Mouse (Mus musculus) embryonic facial prominence, embryonic 12.5 days (tissue): ENCODE measurements around the gene Scarb1. TPM values are rescaled to one million over a fixed set of nuclear protein-coding genes. Genes with fewer than 3 reads are reported as not detected.

Experiments
- ATAC-seq: fragments of 200-750 bp; cut with Nextera tagmentation; 2 replicates; pipeline ENCODE4 v1.8.0; 2017; ENCODE audit not compliant: insufficient number of reproducible peaks, insufficient read depth, low FRiP score, low TSS enrichment
- H3K27ac ChIP-seq: fragments of 300-500 bp; sonication (generic); 2 replicates; pipeline ENCODE4 v1.5.1; 2016; ENCODE audit warnings: mild to moderate bottlenecking
- H3K27me3 ChIP-seq: fragments of 300-500 bp; sonication (generic); 2 replicates; pipeline ENCODE4 v1.6.1; 2016; ENCODE audit warnings: mild to moderate bottlenecking, moderate library complexity
- H3K36me3 ChIP-seq: fragments of 300-500 bp; sonication (generic); 2 replicates; pipeline ENCODE4 v1.6.1; 2016; ENCODE audit warnings: mild to moderate bottlenecking
- H3K4me1 ChIP-seq: fragments of 300-500 bp; sonication (generic); 2 replicates; pipeline ENCODE4 v1.6.1; 2016
- H3K4me2 ChIP-seq: fragments of 300-500 bp; sonication (generic); replicated peaks from 2 replicates; pipeline ENCODE4 v1.6.1; 2016; ENCODE audit warnings: mild to moderate bottlenecking, moderate library complexity
- H3K4me3 ChIP-seq: fragments of 300-500 bp; sonication (generic); 2 replicates; pipeline ENCODE4 v1.5.1; 2016; ENCODE audit warnings: mild to moderate bottlenecking
- H3K9ac ChIP-seq: fragments of 300-500 bp; sonication (generic); 2 replicates; pipeline ENCODE4 v1.6.1; 2016; ENCODE audit warnings: mild to moderate bottlenecking, moderate library complexity
- H3K9me3 ChIP-seq: fragments of 300-500 bp; sonication (generic); 2 replicates; pipeline ENCODE4 v1.6.1; 2016; ENCODE audit warnings: mild to moderate bottlenecking, moderate library complexity
- WGBS: fragments of 180-500 bp; shearing (Covaris S2); methylation state at CpG from one replicate; pipeline ENCODE4 v1.1.7; 2016; 5-methylcytosine and 5-hydroxymethylcytosine counted together
- polyA plus RNA-seq: library from polyadenylated mRNA; unstranded; fragments of >200 nt; fragmentation: Nextera tagmentation; extraction: Ambion mirVana; gene quantifications from 2 replicates; pipeline ENCODE4 v1.2.1, GENCODE M21; 2016

Gene Scarb1
- polyA plus RNA-seq, 1 experiment from 2014 or later: 38.8 TPM

DNA sequence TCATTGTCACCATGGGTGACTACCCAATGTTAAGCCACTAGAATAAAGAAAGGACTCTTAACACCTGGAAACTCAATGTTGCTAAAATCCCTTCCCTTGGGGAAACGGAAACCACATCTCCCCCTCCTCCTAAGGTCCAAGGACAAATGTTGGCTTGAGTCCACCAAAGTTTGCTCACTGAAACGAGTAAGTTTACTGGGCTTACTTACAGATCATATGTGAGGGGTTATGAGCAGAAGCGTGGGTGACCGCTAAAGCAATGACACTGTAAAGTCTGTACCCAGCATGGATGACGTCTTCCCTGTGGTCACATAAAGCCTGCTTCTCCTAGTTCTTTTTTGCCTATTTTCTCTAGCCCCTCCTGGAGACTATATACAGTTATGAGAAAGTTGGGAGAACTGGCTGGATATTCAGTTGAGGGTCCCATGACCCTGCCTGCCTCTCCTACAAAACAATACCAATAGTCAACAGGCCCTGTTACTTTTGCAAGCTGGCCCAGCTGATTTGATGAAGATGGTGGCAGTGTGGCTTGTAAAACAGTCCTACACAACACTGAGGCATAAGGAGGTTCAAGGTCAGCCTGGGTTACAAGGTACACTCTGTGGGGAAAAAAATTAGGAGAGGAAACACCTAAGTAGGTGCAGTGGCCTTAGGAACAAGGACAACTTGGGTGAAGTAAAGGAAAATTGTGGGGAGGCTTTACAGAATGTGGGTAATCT lies 41.2 kb upstream of the Scarb1 start:
- ATAC-seq: no peak
- Histone ChIP-seq H3K27me3 (no peaks in the 10 kb centered on the region), H3K4me2 (no peak overlapping the region), H3K4me3 (no peak overlapping the region), H3K4me1 (0 out of 2 replicates have a peak, but pooled peaks cover 7% of the 10 kb centered on the region), H3K36me3 (peaks cover 18% of the 10 kb centered on the region), H3K9ac (no peak overlapping the region), H3K27ac (no peak overlapping the region), H3K9me3 (no peaks in the 10 kb centered on the region)
- 82% methylated on average over 5 of the region's 5 CpGs for WGBS

DNA sequence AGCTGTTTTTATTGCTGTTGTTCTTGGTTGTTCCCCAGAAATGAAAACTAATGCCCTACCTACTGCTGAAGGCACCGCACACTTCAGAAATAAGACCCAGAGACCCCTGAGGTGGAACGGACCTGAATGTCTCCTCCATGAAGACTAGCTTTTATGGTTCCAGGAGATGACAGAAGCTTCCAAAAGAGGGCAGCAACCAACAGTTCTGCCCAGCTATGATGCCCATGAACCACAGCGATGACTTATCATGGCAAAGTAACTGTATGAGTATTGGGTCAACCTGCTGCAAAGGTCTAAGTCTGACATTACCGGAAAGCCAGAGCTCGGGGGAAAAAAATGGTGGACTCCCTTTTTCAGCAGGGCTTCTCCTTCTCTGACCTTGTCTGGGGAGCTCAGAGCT lies 38.0 kb upstream of the Scarb1 start:
- no peaks in the 10 kb centered on the region for H3K9me3 ChIP-seq
- no peak for ATAC-seq
- H3K27me3 ChIP-seq: no peaks in the 10 kb centered on the region
- H3K36me3 ChIP-seq: no peaks in the 10 kb centered on the region
- no peak overlapping the region for H3K27ac ChIP-seq
- H3K4me1 ChIP-seq: no peaks in the 10 kb centered on the region
- no peak overlapping the region for H3K4me3 ChIP-seq
- H3K9ac ChIP-seq: no peak overlapping the region
- WGBS: 88% methylated on average over 5 of the region's 5 CpGs
- no peak overlapping the region for H3K4me2 ChIP-seq

DNA sequence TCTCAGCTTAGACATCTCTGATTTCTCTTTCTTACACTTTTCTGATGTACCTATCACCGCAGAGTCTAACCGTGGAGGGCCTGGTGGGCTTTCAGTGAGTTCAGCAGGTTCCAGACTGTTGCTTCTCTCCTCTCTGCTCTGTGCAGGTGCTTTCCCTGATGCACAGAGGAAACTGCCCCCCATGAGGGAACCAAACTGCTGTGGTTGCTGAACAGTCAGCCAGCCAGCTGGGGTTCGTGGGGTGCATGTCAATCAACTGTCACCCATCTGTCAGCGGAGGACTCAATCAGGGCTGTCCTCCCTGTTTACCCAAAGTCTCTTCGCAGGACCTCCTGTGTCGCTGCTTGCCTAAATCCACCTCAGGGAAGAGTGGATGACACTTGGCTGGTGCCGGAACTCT lies 36.3 kb upstream of the Scarb1 start:
- no peaks in the 10 kb centered on the region for H3K36me3 ChIP-seq
- H3K9ac ChIP-seq: no peak overlapping the region
- no peak overlapping the region for H3K27ac ChIP-seq
- H3K27me3 ChIP-seq: no peaks in the 10 kb centered on the region
- H3K4me3 ChIP-seq: no peak overlapping the region
- H3K4me1 ChIP-seq: no peaks in the 10 kb centered on the region
- no peaks in the 10 kb centered on the region for H3K9me3 ChIP-seq
- 62% methylated on average over 7 of the region's 7 CpGs for WGBS
- no peak for ATAC-seq
- no peak overlapping the region for H3K4me2 ChIP-seq

DNA sequence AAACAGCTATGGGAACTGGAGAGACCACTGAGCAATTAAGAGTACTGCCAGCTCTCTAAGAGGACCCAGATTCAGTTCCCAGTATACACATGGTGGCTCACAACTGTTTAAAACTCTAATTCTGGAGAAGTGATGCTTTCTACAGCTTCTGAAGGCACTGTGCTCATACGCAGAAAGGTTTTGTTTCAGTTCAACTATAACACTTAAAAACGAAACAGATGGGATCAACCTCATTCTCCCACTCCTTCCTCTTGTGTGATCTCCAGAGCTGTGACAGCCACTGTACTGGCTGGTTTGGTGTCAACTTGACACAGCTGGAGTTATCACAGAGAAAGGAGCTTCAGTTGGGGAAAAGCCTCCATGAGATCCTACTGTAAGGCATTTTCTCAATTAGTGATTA lies 35.0 kb upstream of the Scarb1 start:
- ATAC-seq: no peak
- Histone ChIP-seq H3K9ac (no peak overlapping the region), H3K4me1 (no peaks in the 10 kb centered on the region), H3K4me2 (no peak overlapping the region), H3K27ac (no peak overlapping the region), H3K27me3 (no peaks in the 10 kb centered on the region), H3K4me3 (no peak overlapping the region), H3K9me3 (no peaks in the 10 kb centered on the region), H3K36me3 (no peaks in the 10 kb centered on the region)
- WGBS: 84% methylated on average over 2 of the region's 2 CpGs

DNA sequence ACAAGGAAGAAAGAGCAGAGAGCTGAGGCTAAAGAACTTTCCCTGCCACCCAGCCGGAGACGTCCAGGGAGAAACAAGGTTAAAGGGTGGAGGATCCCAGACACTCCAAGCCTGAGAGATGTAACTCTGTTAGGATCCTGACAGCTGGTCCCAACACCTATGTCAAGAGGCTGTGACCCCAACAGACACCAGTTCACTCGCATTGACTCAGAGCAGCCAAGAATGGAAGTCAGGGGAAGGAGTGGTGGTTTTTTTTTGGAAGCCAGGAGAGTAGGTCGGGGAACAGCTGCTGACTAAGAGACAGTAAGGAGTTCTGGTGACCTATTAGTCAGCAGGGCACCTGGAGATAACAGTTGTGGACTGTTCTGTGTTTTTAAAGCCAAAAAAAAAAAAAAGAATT lies 31.1 kb upstream of the Scarb1 start:
- Histone ChIP-seq H3K27ac (no peak overlapping the region), H3K9ac (no peak overlapping the region), H3K4me2 (no peak overlapping the region), H3K4me3 (no peak overlapping the region), H3K36me3 (no peaks in the 10 kb centered on the region), H3K4me1 (no peaks in the 10 kb centered on the region), H3K27me3 (no peaks in the 10 kb centered on the region), H3K9me3 (no peaks in the 10 kb centered on the region)
- no peak for ATAC-seq
- 80% methylated on average over 4 of the region's 4 CpGs for WGBS

DNA sequence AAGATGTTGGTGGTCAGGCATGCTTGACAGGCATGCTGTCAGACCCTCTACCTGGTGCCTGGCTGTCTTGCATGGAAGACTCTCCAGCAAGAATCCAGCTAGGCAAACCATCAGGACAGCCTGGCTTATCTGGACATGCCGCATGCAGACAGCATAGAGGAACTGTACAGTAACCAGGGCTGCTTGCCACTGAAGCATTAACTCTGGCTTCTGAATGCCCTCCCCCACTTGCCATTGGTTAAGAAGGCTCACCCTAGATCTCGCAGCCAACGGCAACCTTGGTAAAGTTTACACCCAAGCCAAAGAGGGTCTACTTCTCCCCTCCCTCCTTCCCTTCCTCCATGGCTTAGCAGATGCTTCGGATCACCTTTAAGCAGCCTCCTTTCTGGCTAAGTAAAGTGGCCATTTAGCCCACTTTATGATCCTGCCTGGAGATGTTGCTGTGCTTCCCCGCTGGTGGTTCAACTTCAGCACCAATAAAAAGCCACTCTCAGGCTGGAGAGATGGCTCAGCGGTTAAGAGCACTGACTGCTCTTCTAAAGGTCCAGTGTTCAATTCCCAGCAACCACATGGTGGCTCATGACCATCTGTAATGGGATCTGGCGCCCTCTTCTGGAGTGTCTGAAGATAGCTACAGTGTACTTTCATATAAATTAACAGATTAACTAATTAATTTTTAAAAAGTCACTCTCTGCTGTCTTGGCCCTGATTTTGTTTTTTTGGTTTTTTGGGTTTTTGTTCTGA lies 30.2 kb upstream of the Scarb1 start:
- Histone ChIP-seq H3K4me2 (no peak overlapping the region), H3K4me1 (no peaks in the 10 kb centered on the region), H3K9me3 (no peaks in the 10 kb centered on the region), H3K9ac (no peak overlapping the region), H3K36me3 (no peaks in the 10 kb centered on the region), H3K27me3 (no peaks in the 10 kb centered on the region), H3K27ac (no peak overlapping the region), H3K4me3 (no peak overlapping the region)
- ATAC-seq: no peak
- WGBS: 74% methylated on average over 7 of the region's 7 CpGs

DNA sequence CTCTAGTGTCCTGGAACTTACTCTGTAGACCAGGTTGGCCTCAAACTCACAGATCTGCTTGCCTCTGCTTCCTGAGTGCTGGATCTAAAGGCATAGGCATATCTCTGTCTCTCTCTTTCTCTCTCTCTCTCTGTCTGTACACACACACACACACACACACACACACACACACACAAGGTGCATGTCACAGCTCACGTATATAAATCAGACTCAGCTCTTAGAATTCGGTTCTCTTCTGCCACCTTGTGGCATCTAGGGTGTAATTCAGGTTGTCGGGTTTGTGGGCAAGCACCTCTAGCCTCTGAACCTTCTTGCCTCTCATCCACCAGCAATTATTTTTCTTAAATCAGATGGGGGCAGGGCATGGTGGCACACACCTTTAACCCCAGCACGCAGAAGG lies 27.7 kb upstream of the Scarb1 start:
- no peak overlapping the region for H3K27ac ChIP-seq
- WGBS: 0% methylated on average over 4 of the region's 4 CpGs
- no peak overlapping the region for H3K4me3 ChIP-seq
- no peaks in the 10 kb centered on the region for H3K36me3 ChIP-seq
- no peaks in the 10 kb centered on the region for H3K4me1 ChIP-seq
- H3K27me3 ChIP-seq: no peaks in the 10 kb centered on the region
- no peak for ATAC-seq
- no peaks in the 10 kb centered on the region for H3K9me3 ChIP-seq
- H3K9ac ChIP-seq: no peak overlapping the region
- no peak overlapping the region for H3K4me2 ChIP-seq

DNA sequence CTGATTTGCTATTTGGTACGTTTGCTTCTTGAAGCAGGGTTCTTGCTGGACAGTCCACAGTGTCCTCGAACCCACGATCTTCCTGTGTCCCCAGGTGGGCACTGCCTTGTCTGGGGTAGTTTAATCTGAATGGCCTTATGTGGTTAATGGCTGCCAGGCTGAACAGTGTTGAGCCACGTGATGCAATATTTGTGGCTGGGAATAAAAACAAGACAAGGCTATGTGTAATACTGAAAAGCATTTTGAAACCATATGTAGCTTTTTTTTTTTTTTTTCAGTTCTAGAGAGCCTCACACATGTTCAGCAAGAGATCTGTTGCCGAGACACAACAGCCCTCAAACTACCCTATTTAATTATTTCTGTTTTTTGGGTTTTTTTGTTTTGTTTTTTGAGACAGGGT lies 27.3 kb upstream of the Scarb1 start:
- Histone ChIP-seq H3K27ac (no peak overlapping the region), H3K36me3 (no peaks in the 10 kb centered on the region), H3K4me1 (no peaks in the 10 kb centered on the region), H3K4me3 (no peak overlapping the region), H3K4me2 (no peak overlapping the region), H3K27me3 (no peaks in the 10 kb centered on the region), H3K9me3 (no peaks in the 10 kb centered on the region), H3K9ac (no peak overlapping the region)
- no peak for ATAC-seq
- WGBS: 61% methylated on average over 5 of the region's 5 CpGs

DNA sequence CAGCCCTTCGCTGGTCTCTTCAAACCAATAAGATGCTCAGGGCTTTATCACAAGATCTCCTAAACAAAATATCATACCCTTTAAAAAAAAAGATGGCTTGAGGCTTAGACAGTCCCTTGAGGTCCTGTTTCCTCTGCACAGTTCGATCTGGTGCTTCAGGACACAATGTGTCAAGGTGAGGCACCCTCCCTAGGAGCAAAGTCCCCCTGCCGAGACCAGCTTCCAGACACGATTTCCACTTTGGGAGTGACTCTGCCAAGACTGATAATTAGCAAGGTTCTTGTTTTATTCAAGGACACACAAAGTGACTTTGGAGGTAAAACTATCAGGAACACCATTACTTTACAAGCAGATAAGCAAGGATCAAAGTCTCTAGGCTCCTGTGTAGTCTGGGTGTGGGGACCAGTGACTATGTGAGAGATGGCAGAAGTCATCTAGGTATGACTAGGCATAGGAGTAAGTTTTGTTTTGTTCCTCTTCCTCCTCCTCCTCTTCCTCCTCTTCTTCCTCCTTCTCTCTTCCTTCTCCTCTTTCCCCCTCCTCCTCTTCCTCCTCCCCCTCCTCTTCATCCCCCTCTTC lies 24.0 kb upstream of the Scarb1 start:
- H3K4me2 ChIP-seq: no peak overlapping the region
- no peak overlapping the region for H3K27ac ChIP-seq
- no peaks in the 10 kb centered on the region for H3K36me3 ChIP-seq
- H3K9ac ChIP-seq: no peak overlapping the region
- ATAC-seq: no peak
- H3K9me3 ChIP-seq: no peaks in the 10 kb centered on the region
- no peaks in the 10 kb centered on the region for H3K4me1 ChIP-seq
- 76% methylated on average over 4 of the region's 4 CpGs for WGBS
- no peak overlapping the region for H3K4me3 ChIP-seq
- no peaks in the 10 kb centered on the region for H3K27me3 ChIP-seq

DNA sequence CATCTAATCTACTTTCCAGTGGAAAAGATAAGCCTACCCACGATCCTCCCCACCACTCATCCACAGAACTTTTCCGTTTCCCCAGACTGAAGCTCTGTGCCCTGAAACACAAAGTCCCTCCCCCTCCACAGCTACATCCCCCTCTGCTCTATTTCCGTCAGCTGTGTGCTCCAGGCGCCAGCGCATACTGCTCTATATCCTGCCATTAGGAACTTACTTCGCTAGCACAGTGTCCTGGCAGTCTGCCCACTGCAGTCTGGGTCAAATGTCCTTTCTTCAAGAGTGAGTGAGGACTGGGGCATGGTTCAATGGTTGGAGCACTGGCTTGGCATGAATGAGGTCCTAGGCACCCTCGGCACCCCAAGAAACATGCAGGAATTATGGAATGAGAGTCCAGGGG lies 23.0 kb upstream of the Scarb1 start:
- no peak overlapping the region for H3K9ac ChIP-seq
- no peak overlapping the region for H3K27ac ChIP-seq
- no peaks in the 10 kb centered on the region for H3K36me3 ChIP-seq
- H3K27me3 ChIP-seq: no peaks in the 10 kb centered on the region
- no peaks in the 10 kb centered on the region for H3K4me1 ChIP-seq
- no peaks in the 10 kb centered on the region for H3K9me3 ChIP-seq
- no peak for ATAC-seq
- WGBS: 79% methylated on average over 7 of the region's 7 CpGs
- no peak overlapping the region for H3K4me2 ChIP-seq
- H3K4me3 ChIP-seq: no peak overlapping the region

DNA sequence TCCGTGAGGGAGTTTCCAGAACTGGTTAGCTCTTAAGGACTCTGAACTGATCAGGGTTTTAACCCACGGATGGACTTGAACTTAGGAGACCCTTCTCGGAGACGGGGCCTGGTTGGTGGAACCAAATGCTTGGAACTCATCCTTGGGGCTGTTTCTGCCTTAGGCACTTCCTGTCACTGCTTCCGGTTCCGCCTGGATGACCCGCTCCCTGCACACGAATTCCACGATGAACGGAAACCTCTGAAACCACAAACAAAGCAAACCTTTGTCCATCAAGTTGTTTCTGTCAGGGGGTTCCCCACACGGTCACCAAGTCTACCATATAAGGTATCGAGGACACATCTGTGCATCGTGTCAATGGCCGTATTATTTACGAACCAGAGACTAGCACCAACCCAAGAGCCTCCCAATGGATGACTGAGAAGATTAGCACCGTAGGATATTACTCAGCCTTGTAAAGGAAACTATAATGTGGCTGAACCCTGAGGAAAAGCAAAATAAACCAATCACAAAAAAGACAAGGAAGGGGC lies 20.2 kb upstream of the Scarb1 start:
- Histone ChIP-seq H3K27ac (no peak overlapping the region), H3K4me3 (no peak overlapping the region), H3K27me3 (no peaks in the 10 kb centered on the region), H3K4me2 (no peak overlapping the region), H3K9me3 (no peaks in the 10 kb centered on the region), H3K4me1 (peaks cover under 1% of the 10 kb centered on the region; the same call in 1 of the 2 replicates), H3K36me3 (no peaks in the 10 kb centered on the region), H3K9ac (no peak overlapping the region)
- 39% methylated on average over 16 of the region's 16 CpGs for WGBS
- 0 out of 2 replicates have a peak, but pooled peaks have one; percentile 28 for ATAC-seq

DNA sequence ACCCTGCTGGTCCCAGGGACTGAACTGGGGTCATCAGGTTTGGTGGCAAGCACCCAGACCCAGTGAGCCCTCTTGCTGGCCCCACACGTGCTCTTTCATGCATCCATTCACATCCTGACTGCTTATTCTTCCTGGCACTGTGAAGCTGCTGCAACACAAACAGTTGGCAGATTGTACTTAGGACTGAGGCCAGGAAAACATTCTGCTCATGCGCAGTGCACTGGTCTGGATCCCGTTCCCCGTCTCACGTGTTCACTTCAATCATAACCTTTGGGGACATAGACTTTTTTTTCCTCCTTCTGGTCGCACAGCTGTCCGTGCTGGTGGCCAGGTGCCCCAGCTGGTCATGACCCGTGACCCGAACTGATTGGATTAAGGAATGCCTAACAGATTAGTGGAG lies 19.7 kb upstream of the Scarb1 start:
- no peak for ATAC-seq
- Histone ChIP-seq H3K4me1 (peaks cover 5% of the 10 kb centered on the region), H3K4me2 (no peak overlapping the region), H3K27me3 (no peaks in the 10 kb centered on the region), H3K9ac (no peak overlapping the region), H3K9me3 (no peaks in the 10 kb centered on the region), H3K36me3 (no peaks in the 10 kb centered on the region), H3K4me3 (no peak overlapping the region), H3K27ac (no peak overlapping the region)
- WGBS: 44% methylated on average over 9 of the region's 9 CpGs
